Mouse (Mus musculus) midbrain, postnatal 0 days (tissue): ENCODE data around the gene Tssk2. TPM values are rescaled to one million over a fixed set of nuclear protein-coding genes. Genes with fewer than 3 reads are reported as not detected.

Experiments used
- ATAC-seq: fragments of 200-750 bp; cut with Nextera tagmentation; 2 replicates; pipeline ENCODE4 v1.8.0; 2017; ENCODE audit warnings: moderate number of reproducible peaks, mild to moderate bottlenecking, moderate TSS enrichment, moderate library complexity; ENCODE audit not compliant: low FRiP score
- DNase-seq: peaks from one replicate; pipeline ENCODE4 v3.0.0-alpha.2; 2015; ENCODE audit warnings: low spot score
- H3K27ac ChIP-seq: fragments of 300-500 bp; sonication (generic); 2 replicates; pipeline ENCODE4 v1.5.1; 2014; ENCODE audit warnings: low read depth, mild to moderate bottlenecking, low read length, mixed read lengths
- H3K27me3 ChIP-seq: fragments of 300-500 bp; sonication (generic); 2 replicates; pipeline ENCODE4 v1.6.1; 2014; ENCODE audit warnings: low read length, control low read depth, mixed read lengths; ENCODE audit not compliant: insufficient read depth
- H3K36me3 ChIP-seq: fragments of 300-500 bp; sonication (generic); 2 replicates; pipeline ENCODE4 v1.6.1; 2014; ENCODE audit warnings: low read length, control low read depth, mixed read lengths; ENCODE audit not compliant: insufficient read depth
- H3K4me1 ChIP-seq: fragments of 300-500 bp; sonication (generic); 2 replicates; pipeline ENCODE4 v1.6.1; 2014; ENCODE audit warnings: mild to moderate bottlenecking, control low read depth, antibody characterized with exemption, low read length, mixed read lengths; ENCODE audit not compliant: insufficient read depth
- H3K4me2 ChIP-seq: fragments of 300-500 bp; sonication (generic); 2 replicates; pipeline ENCODE4 v1.6.1; 2014; ENCODE audit warnings: low read depth, mild to moderate bottlenecking, low read length, mixed read lengths; ENCODE audit not compliant: poor library complexity, severe bottlenecking
- H3K4me3 ChIP-seq: fragments of 300-500 bp; sonication (generic); 2 replicates; pipeline ENCODE4 v1.5.1; 2014; ENCODE audit warnings: low read depth, mild to moderate bottlenecking, low read length, moderate library complexity
- H3K9ac ChIP-seq: fragments of 300-500 bp; sonication (generic); replicated peaks from 2 replicates; pipeline ENCODE4 v1.6.1; 2014; ENCODE audit warnings: mild to moderate bottlenecking, low read length, moderate library complexity, mixed read lengths; ENCODE audit not compliant: poor library complexity, severe bottlenecking
- H3K9me3 ChIP-seq: fragments of 300-500 bp; sonication (generic); 2 replicates; pipeline ENCODE4 v1.6.1; 2016; ENCODE audit warnings: low read length, control low read depth
- CTCF ChIP-seq: IDR thresholded peaks from 2 replicates; pipeline ENCODE4 v1.5.1; 2016; ENCODE audit warnings: antibody characterized with exemption, mild to moderate bottlenecking
- WGBS: fragments of 180-500 bp; shearing (Covaris S2); extraction: QIAGEN DNeasy Blood & Tissue Kit; methylation state at CpG from one replicate; pipeline ENCODE4 v1.1.7; 2014; 5-methylcytosine and 5-hydroxymethylcytosine counted together
- polyA plus RNA-seq: library from polyadenylated mRNA; unstranded; fragments of >200 nt; fragmentation: Nextera tagmentation; extraction: Ambion mirVana; gene quantifications from 2 replicates; pipeline ENCODE4 v1.2.1, GENCODE M21; 2015
- total RNA-seq: library from RNA; depleted of rRNA; stranded (reverse); fragments of >200 nt; gene quantifications from 2 replicates; pipeline ENCODE4 v1.2.3, GENCODE M21; 2014; rRNA removed

The Tssk2 gene
- total and polyA plus RNA-seq, 2 experiments from 2014 or later: not detected

DNA sequence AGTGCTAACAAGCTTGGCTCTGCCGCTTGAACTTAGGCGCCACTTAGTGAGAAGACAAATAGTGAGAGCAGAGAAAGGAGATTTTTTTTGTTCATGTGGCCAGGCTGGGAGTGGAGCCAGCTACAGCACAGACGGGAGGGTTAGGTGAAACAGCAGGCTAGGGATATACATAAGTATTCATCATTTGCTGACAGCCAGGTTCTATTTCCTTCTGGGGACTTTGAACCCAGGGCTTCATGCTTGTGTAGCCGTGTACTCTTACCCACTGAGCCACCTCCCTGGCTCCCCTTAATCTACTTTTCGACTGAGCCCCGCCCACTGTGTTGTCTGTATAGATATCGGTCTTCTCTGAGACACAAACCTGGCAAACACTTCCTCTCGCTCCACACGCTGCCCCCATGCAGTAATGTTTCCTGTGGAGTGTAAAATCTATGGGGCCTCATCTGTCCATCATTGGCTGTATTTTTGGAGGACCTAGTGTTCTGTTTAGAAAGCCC lies 40.9 kb downstream of the Tssk2 start:
- Histone ChIP-seq H3K4me3 (no peak overlapping the region), H3K9me3 (no peaks in the 10 kb centered on the region), H3K27ac (no peak overlapping the region), H3K27me3 (no peaks in the 10 kb centered on the region), H3K9ac (no peak overlapping the region), H3K36me3 (no peaks in the 10 kb centered on the region), H3K4me2 (no peak overlapping the region), H3K4me1 (no peaks in the 10 kb centered on the region)
- no peak for TF ChIP-seq CTCF
- ATAC-seq (no peak), DNase-seq (peak; percentile 22)
- 49% methylated on average over 9 of the region's 9 CpGs for WGBS

DNA sequence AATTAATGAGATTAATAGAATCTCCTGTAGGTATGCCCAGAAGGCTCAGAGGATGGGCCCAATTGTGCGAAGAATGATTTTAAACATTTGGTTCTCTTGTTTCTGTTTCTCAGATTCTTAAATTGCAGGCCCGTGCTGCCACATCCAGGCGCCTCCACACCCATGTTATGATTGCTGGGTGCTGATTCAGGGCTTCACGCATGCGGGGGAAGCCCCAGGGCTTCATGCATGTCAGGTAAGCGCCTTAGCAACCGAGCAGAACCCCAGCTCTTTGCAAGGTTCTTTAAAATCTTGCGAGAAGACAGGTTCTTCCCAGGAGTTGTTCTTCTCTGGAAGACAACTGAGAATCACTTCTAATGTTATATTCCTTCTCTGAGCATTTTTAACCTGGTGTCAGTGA lies 45.0 kb downstream of the Tssk2 start:
- DNase-seq (no peak), ATAC-seq (no peak)
- Histone ChIP-seq H3K4me1 (no peaks in the 10 kb centered on the region), H3K9me3 (no peaks in the 10 kb centered on the region), H3K36me3 (no peaks in the 10 kb centered on the region), H3K27ac (no peak overlapping the region), H3K27me3 (no peaks in the 10 kb centered on the region), H3K9ac (no peak overlapping the region), H3K4me2 (no peak overlapping the region), H3K4me3 (no peak overlapping the region)
- no peak for TF ChIP-seq CTCF
- 63% methylated on average over 8 of the region's 8 CpGs for WGBS

DNA sequence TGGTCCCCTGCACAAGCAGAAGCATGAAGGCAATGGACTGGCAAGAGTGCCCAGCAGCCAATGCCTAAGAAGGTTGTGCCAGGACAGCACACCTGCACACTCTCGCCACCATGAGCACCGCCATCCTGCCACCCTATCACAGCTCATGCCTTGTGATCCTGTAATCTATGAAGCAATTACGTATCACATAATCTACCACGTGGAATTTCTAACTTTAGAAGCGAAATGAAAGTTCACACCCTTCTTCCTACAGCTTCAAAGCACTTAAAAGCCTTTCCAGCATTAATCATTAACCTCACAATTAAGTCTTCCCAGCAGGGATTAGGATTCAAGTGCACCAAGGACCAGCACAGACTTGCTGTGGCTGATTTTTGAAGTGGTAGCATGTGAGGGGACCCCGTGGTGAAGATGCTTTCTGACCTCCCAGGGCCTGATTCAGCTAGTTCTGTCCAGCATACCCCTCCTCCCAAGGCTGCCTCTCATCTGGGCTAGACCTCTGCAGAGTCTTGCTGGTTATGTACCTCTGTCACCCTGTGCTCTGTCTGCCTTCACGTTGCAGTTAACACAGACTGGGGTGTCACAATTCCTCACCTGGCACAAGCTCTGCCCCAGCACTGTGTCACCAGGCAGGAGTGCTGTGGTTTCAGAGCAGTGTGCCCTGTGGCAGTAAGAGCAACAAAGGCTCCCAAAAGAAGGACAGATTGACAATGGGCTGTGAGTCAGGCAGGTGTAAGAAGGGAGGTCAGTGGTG lies 46.8 kb downstream of the Tssk2 start:
- no peak for ATAC-seq
- Histone ChIP-seq H3K9ac (no peak overlapping the region), H3K27ac (no peak overlapping the region), H3K9me3 (no peaks in the 10 kb centered on the region), H3K4me1 (0 out of 2 replicates have a peak, but pooled peaks cover 3% of the 10 kb centered on the region), H3K4me3 (no peak overlapping the region), H3K27me3 (no peaks in the 10 kb centered on the region), H3K36me3 (no peaks in the 10 kb centered on the region), H3K4me2 (no peak overlapping the region)
- WGBS: 58% methylated on average over 7 of the region's 7 CpGs
- no peak for DNase-seq
- TF ChIP-seq CTCF: no peak

- Histone ChIP-seq H3K9ac (no peak overlapping the region), H3K4me2 (no peak overlapping the region), H3K9me3 (no peaks in the 10 kb centered on the region), H3K4me3 (no peak overlapping the region), H3K36me3 (no peaks in the 10 kb centered on the region), H3K27me3 (no peaks in the 10 kb centered on the region), H3K4me1 (0 out of 2 replicates have a peak, but pooled peaks cover 3% of the 10 kb centered on the region), H3K27ac (no peak overlapping the region)
- WGBS: 7% methylated on average over 2 of the region's 2 CpGs
- ATAC-seq: peak; percentile 56; the same call in 1 of the 2 replicates
- no peak for TF ChIP-seq CTCF
- no peak for DNase-seq
These were observed 51.0 kb downstream of the Tssk2 start for GRCm38 (mm10) chr16:17949421-17949877.

Other genes with a start within 250 kb of the Tssk2 start
- 58.3 and 60.7 TPM in 2 replicates for gene Med15, start 165.7 kb upstream of the Tssk2 start, total RNA-seq
- gene Med15, start 165.7 kb upstream of the Tssk2 start, polyA plus RNA-seq: 43.0 and 49.3 TPM in 2 replicates
- 150 and 156 TPM in 2 replicates for gene Klhl22, start 139.0 kb upstream of the Tssk2 start, total RNA-seq
- gene Klhl22, start 139.0 kb upstream of the Tssk2 start, polyA plus RNA-seq: 79.3 and 82.6 TPM in 2 replicates
- 8.5 and 12.6 TPM in 2 replicates for gene Scarf2, start 101.4 kb upstream of the Tssk2 start, total RNA-seq
- 2.1 and 2.4 TPM in 2 replicates for gene Scarf2, start 101.4 kb upstream of the Tssk2 start, polyA plus RNA-seq
- gene B830017H08Rik, start 65.5 kb upstream of the Tssk2 start, total RNA-seq: 7.0 and 13.5 TPM in 2 replicates
- 7.8 and 8.5 TPM in 2 replicates for gene B830017H08Rik, start 65.5 kb upstream of the Tssk2 start, polyA plus RNA-seq
- 2.4 and 12.8 TPM in 2 replicates for gene Car15, start 60.3 kb upstream of the Tssk2 start, total RNA-seq
- 1.7 and 2.0 TPM in 2 replicates for gene Car15, start 60.3 kb upstream of the Tssk2 start, polyA plus RNA-seq
- gene Gm20518, start 7.0 kb upstream of the Tssk2 start, total RNA-seq: 0.66 and 1.6 TPM in 2 replicates
- gene Gm20518, start 7.0 kb upstream of the Tssk2 start, polyA plus RNA-seq: 0.15 and 0.25 TPM in 2 replicates
- not detected in 2 replicates for gene Tssk1, start 4.4 kb upstream of the Tssk2 start, total RNA-seq
- 0.07 TPM in 1 of 2 replicates, not detected in the other for gene Tssk1, start 4.4 kb upstream of the Tssk2 start, polyA plus RNA-seq
- 161 and 178 TPM in 2 replicates for gene Dgcr2, start 75 bp upstream of the Tssk2 start, total RNA-seq
- gene Dgcr2, start 75 bp upstream of the Tssk2 start, polyA plus RNA-seq: 94.0 and 95.9 TPM in 2 replicates
- gene Ess2, start 12.7 kb downstream of the Tssk2 start, total RNA-seq: 40.4 and 52.2 TPM in 2 replicates
- gene Ess2, start 12.7 kb downstream of the Tssk2 start, polyA plus RNA-seq: 41.3 and 43.4 TPM in 2 replicates
- 0.61 TPM in 1 of 2 replicates, not detected in the other for gene Gsc2, start 16.4 kb downstream of the Tssk2 start, total RNA-seq
- 0.31 and 0.52 TPM in 2 replicates for gene Gsc2, start 16.4 kb downstream of the Tssk2 start, polyA plus RNA-seq
- 178 and 184 TPM in 2 replicates for gene Slc25a1, start 29.6 kb downstream of the Tssk2 start, total RNA-seq
- 146 and 155 TPM in 2 replicates for gene Slc25a1, start 29.6 kb downstream of the Tssk2 start, polyA plus RNA-seq
- gene Vpreb2, start 81.8 kb downstream of the Tssk2 start, total RNA-seq: not detected in 2 replicates
- gene Vpreb2, start 81.8 kb downstream of the Tssk2 start, polyA plus RNA-seq: not detected in 2 replicates
- gene Dgcr6, start 154.2 kb downstream of the Tssk2 start, total RNA-seq: 64.0 and 68.5 TPM in 2 replicates
- gene Dgcr6, start 154.2 kb downstream of the Tssk2 start, polyA plus RNA-seq: 164 and 172 TPM in 2 replicates
- gene Prodh, start 191.6 kb downstream of the Tssk2 start, total RNA-seq: 11.1 and 14.8 TPM in 2 replicates
- gene Prodh, start 191.6 kb downstream of the Tssk2 start, polyA plus RNA-seq: 5.4 and 6.8 TPM in 2 replicates
- gene Rtn4r, start 229.0 kb downstream of the Tssk2 start, total RNA-seq: 39.6 and 71.7 TPM in 2 replicates
- 32.3 and 36.2 TPM in 2 replicates for gene Rtn4r, start 229.0 kb downstream of the Tssk2 start, polyA plus RNA-seq